Mouse (Mus musculus) embryonic fibroblast, embryonic 13.5 days (primary cell): Measurements from ENCODE around the gene Gclc. TPM values are rescaled to one million over a fixed set of nuclear protein-coding genes. Genes with fewer than 3 reads are reported as not detected.
A peak's percentile ranks its signal among the peaks of the same experiment; 100 is the strongest.
"Not testable (repeated sequence)": the region's sequence is repeated elsewhere in the genome, so short reads cannot be mapped to it uniquely, and the experiment has no call there.

Experiments
- H3K27ac ChIP-seq: 2 replicates; pipeline ENCODE4 v1.5.1; 2012; ENCODE audit warnings: low read length, control low read depth, inconsistent platforms; ENCODE audit not compliant: insufficient read depth
- H3K4me1 ChIP-seq: 2 replicates; pipeline ENCODE4 v1.6.1; 2011; ENCODE audit warnings: low read length; ENCODE audit not compliant: control insufficient read depth, insufficient read depth
- H3K4me3 ChIP-seq: 2 replicates; pipeline ENCODE4 v1.5.1; 2011; ENCODE audit warnings: mild to moderate bottlenecking, control low read depth, low read length; ENCODE audit not compliant: insufficient read depth
- CTCF ChIP-seq: IDR thresholded peaks from 2 replicates; pipeline ENCODE4 v1.5.1; 2011; ENCODE audit warnings: mild to moderate bottlenecking, control low read depth, low read length, moderate library complexity, borderline replicate concordance; ENCODE audit not compliant: insufficient read depth
- POLR2A ChIP-seq: IDR thresholded peaks from 2 replicates; pipeline ENCODE4 v1.6.1; 2011; ENCODE audit warnings: low read depth, mild to moderate bottlenecking, control low read depth, low read length, moderate library complexity
- polyA plus RNA-seq: library from polyadenylated mRNA; stranded (reverse); fragments of >200 nt; gene quantifications from 2 replicates; pipeline ENCODE4 v1.2.4, GENCODE M21; 2011; ENCODE audit warnings: low read depth; ENCODE audit not compliant: missing spikeins, insufficient read length

Gclc gene
- polyA plus RNA-seq, 1 experiment, result 20.0 TPM

DNA sequence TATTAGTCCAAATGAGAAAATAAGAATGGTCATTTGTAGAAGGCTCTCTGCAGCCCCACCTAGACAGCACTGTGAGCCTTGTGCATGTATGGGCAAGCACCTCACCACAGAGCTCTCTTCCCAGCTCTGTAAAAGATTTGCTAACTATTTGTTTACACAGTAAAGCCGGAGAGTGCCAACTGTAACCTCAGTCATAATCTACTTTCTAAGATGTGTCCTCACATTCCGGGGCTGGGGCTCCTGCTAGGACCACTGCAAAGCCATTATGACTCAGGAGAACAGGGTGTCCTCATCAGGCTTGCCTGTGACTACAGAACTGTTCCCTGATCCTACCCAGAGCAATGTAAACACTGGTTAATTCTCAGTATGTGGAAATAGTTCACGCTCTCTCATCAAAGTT is 9.5 kb upstream of the Gclc start:
- Histone ChIP-seq H3K4me3 (no peak overlapping the region), H3K27ac (no peak overlapping the region; the same call in 1 of the 2 replicates), H3K4me1 (no peaks in the 10 kb centered on the region; the same call in 1 of the 2 replicates)
- no peak for TF ChIP-seq POLR2A

DNA sequence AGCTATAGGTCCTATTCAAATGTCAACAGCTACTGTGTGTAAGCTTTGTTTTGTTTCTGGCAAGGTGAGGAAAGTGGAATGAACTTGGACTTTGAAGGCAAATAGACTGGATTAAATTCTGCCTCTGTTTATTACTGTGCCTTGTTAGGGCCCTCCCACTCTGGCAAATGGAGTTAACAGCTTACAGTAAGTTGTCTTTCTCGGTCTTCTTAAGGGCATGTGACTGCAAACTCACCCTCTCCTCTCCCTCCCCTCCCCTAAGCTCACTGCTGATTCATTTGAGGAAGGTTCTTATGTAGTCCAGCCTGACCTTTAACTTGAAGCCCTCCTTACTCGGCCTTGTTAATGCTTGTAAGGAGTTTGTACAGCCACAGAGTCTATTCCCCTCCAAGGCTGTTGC is 8.0 kb upstream of the Gclc start:
- Histone ChIP-seq H3K4me1 (no peaks in the 10 kb centered on the region; the same call in 1 of the 2 replicates), H3K27ac (no peak overlapping the region), H3K4me3 (no peak overlapping the region)
- TF ChIP-seq POLR2A, result no peak

DNA sequence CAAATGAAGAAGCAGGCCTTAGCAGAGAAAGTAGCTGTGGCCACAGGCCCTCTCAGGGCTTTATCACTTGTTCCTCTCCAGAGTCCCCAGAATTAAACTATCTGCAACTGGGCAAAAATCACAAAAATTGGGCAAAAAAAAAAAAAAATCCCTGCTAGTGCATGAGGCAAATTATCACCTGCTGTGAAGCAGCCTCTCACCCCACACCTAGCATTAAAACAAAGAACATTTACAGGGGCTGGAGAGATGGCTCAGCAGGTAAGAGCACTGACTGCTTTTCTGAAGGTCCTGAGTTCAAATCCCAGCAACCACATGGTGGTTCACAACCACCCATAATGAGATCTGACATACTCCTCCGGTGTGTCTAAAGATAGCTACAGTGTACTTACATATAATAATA is 6.0 kb upstream of the Gclc start:
- H3K4me3 ChIP-seq, H3K4me1 ChIP-seq, H3K27ac ChIP-seq: not testable (repeated sequence)

DNA sequence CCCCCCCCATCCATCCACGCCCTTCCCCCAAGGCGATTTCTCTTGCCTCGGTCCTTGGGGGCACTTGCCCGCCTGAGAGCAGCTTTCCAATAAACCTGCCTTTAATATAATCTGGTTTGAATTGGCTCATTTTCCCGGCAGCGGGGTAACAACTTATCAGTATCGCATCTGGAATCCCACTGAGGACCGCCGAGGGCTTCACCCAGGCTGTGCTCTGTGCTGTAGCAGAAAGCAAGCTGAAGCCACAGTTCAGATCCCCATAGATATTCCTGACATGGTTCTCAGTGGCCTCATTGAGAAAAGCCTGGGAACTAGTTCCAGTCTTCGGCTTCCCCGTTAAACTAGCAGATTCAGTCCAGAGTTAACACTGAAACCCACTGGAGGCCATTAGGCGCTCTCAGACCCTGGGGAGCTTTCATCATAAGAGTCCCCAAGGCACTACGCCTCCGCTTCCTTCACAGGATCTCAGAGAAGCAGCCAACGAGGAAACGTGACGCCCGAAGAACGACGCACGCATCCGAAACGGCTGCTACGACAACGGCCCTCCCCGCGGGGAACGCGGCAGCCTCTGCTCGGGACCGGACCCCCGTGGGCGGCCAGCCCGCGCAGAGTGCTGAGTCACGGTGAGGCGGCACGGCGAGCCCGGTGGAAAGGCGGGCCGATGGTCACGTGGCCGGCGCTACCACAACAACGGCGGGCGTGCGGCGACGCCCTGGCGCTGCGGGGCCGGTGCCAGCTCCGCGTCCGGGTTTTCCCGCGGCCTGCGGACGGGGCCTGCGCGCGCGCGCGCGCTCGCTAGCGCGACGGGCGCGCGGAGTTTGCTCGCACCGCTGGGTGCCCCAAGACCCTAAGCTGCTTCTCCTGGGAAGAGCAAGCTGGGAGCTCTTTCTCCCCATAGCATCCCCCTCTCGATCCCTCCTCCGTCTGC is 3.9 kb upstream of the Gclc start:
- no peak for TF ChIP-seq CTCF
- TF ChIP-seq POLR2A, result peak; percentile 83
- Histone ChIP-seq H3K4me3 (peak overlapping the region; percentile 52), H3K27ac (peak overlapping the region; percentile 92), H3K4me1 (no peaks in the 10 kb centered on the region; the same call in 1 of the 2 replicates)

DNA sequence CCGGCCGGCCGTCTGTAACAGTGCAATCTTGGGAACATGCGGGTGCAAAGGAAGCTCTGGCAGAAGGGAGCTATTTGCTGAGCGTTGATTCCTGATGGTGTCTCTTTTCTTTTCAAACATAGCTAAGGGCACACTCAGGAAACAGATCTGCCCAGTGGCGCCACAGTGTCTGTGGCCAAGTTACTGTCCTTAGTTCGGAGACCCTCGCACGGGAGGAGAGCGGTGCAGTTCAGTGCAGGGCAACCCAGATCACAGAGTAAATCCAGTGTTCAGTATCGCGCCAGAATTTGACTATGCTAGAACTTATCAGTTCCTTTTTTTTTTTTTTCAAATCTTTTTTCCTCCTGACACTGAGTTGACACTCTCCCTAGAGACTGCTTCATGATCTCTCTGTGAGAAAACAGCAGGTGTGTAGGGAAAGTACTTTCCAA is 3.2 kb upstream of the Gclc start:
- H3K27ac ChIP-seq, result peak overlapping the region; percentile 92
- H3K4me1 ChIP-seq, result no peaks in the 10 kb centered on the region; the same call in 1 of the 2 replicates
- no peak for TF ChIP-seq POLR2A
- TF ChIP-seq CTCF, result no peak
- H3K4me3 ChIP-seq, result peak overlapping the region; percentile 46

DNA sequence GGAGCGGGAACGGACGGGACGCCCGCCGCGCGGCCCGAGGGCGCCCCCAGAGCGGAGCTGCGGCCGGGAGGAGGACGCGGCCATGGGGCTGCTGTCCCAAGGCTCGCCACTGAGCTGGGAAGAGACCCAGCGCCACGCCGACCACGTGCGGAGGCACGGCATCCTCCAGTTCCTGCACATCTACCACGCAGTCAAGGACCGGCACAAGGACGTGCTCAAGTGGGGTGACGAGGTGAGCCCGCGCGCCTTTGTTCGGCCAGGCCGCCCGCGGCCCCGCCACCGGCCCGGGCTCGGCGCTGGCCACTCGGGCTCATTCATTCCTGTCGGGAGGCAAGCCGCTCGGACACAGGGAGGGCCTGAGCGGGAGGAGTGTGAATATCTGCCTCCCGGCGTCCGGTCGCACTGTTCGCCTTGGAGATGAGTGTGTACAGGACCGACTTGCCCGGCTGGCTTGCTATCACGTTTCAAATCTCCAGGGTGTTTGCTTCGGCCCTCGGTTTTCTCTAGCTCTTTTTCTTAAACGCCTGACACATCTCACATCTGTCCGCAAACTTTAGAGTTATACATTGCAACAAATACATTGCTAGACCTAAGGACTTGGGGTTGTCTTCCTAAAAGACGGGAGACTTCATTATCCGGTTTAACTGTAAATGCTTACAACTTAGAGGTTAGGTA is 530 bp downstream of the Gclc start:
- H3K4me1 ChIP-seq, result peaks cover 8% of the 10 kb centered on the region
- H3K27ac ChIP-seq, result 0 out of 2 replicates have a peak overlapping the region, but pooled peaks have one; percentile 1
- peak overlapping the region; percentile 68 for H3K4me3 ChIP-seq
- no peak; the same call in 1 of the 2 replicates for TF ChIP-seq CTCF
- no peak for TF ChIP-seq POLR2A

DNA sequence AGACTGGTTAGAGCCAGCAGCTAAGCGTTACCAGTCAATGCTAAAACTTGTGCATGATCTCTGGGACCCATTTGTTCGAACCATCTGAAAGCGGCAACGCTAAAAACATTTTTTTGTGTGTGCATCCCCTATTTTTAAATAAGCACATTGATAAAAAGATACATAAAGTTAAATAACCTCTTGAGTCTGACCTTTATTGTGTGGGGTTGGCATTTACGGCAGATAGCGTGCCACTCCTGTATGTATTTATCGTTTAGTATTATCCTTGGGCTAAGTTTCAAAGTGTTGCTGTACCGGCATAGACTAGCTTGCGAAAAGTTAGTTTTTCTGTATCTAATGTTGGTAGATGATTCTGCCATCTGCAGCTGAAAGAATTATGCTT is 1.1 kb downstream of the Gclc start:
- TF ChIP-seq CTCF (no peak), POLR2A (no peak)
- Histone ChIP-seq H3K4me1 (peaks cover 8% of the 10 kb centered on the region), H3K27ac (no peak overlapping the region), H3K4me3 (peak overlapping the region; percentile 68)

DNA sequence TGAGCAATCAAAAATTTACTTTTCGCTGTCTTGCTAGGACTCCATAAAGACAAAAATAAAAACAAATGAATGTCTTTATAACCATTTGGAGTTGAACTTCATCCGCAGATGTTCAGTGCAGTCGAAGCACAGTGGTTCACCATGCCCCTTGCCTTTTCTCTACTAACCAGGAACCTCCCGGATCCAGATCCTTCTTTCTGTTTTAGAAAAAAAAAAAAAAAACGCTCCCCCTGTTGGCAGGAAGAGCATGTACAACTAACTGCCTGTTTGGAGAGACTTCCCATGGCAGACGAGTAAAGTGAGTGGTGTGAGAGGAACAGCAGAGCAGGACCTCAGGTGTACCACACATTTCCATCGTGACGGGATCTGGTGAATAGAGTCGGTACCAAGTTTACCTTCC is 1.7 kb downstream of the Gclc start:
- H3K27ac ChIP-seq, result no peak overlapping the region
- TF ChIP-seq POLR2A (no peak), CTCF (no peak)

DNA sequence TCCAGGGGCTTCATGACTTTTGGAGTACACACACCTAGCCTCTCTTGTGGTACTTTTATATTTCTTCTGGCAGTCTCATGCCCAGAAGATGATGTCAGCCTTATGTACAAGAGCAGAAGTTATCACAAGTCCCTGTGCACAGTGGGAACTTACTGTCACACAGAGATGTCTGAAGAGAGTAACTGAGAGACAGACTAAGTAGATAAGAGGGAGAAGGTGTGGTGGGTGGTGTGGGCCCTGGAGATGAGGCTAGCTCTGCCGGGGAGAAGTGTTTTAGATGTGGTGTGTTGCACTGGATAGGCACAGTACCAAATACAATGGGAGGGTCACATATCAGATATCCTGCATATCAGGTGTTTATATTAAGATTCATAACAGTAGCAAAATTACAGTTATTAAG is 3.0 kb downstream of the Gclc start:
- no peak for TF ChIP-seq POLR2A
- TF ChIP-seq CTCF, result no peak
- Histone ChIP-seq H3K4me3 (no peak overlapping the region), H3K4me1 (peaks cover 8% of the 10 kb centered on the region), H3K27ac (no peak overlapping the region)

More for the DNA sequence above, 1.7 kb downstream of the Gclc start:
- H3K4me3 ChIP-seq, result no peak overlapping the region
- H3K4me1 ChIP-seq, result peaks cover 8% of the 10 kb centered on the region

DNA sequence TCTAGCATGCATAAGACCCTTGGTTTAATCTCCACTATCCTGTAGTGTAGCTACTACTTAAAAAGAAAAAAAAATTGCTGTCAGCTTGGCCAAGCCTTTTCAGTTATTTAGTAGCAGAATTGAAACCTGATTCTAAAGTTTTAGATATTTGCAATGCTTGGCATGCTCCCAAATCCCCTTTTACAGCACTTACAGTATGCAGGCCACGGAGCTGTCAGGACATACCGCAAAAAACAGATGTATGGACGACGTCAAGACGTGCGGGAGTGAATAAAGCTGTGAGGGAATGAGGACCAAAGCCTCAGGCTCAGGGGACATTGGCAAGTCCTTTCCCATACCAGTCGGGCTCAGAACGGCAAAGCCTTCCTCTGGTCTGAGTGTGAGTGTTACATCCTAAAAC is 4.1 kb downstream of the Gclc start:
- TF ChIP-seq POLR2A, result no peak
- no peak for TF ChIP-seq CTCF
- H3K4me3 ChIP-seq, result no peak overlapping the region
- H3K4me1 ChIP-seq, result peaks cover 8% of the 10 kb centered on the region
- no peak overlapping the region for H3K27ac ChIP-seq
